Mouse (Mus musculus): ENCODE measurements around the gene Ntng2. TPM values are rescaled to one million over a fixed set of nuclear protein-coding genes. Genes with fewer than 3 reads are reported as not detected.

The Ntng2 gene
- polyA plus RNA-seq, 2 experiments, result 0.26 to 3.3 TPM

GRCm38 (mm10) chr2:29235811-29236210 is 17.0 kb downstream of the Ntng2 start:
- H3K36me3 ChIP-seq (ENCODE audit: control insufficient read depth, insufficient read depth, low read length), result no peaks in the 10 kb centered on the region
- no peak for TF ChIP-seq POLR2A (IDR thresholded peaks at IDR 0.05; ENCODE audit: borderline replicate concordance, extremely low read depth, insufficient read depth, insufficient read length)
- no peak overlapping the region for H3K4me3 ChIP-seq (replicated peaks; ENCODE audit: low read length)
- no peaks in the 10 kb centered on the region for H3K27me3 ChIP-seq (ENCODE audit: control insufficient read depth, insufficient read depth, low read length)
- no peaks in the 10 kb centered on the region for H3K4me1 ChIP-seq (ENCODE audit: control insufficient read depth, insufficient read depth, low read length)
- DNase-seq (ENCODE audit: low spot score) (no peak), ATAC-seq (ENCODE audit: low FRiP score, low read depth) (no peak)
- H3K27ac ChIP-seq (replicated peaks; ENCODE audit: low read depth, low read length), result no peak overlapping the region
- no peaks in the 10 kb centered on the region for H3K9me3 ChIP-seq (ENCODE audit: control insufficient read depth, low read length)
- H3K9ac ChIP-seq (ENCODE audit: low read depth, low read length, severe bottlenecking), result no peak overlapping the region
- 72% methylated on average over 7 of the region's 7 CpGs for WGBS
- H3K4me2 ChIP-seq (replicated peaks; ENCODE audit: low read depth, low read length, severe bottlenecking), result no peak overlapping the region

GRCm38 (mm10) chr2:29235026-29235425 is 17.8 kb downstream of the Ntng2 start:
- DNase-seq (ENCODE audit: low spot score), result no peak
- Histone ChIP-seq H3K9ac (ENCODE audit: low read depth, low read length, severe bottlenecking) (no peak overlapping the region), H3K27me3 (ENCODE audit: control insufficient read depth, insufficient read depth, low read length) (no peaks in the 10 kb centered on the region), H3K4me3 (replicated peaks; ENCODE audit: low read length) (no peak overlapping the region), H3K9me3 (ENCODE audit: control insufficient read depth, low read length) (no peaks in the 10 kb centered on the region), H3K27ac (replicated peaks; ENCODE audit: low read depth, low read length) (no peak overlapping the region), H3K4me2 (replicated peaks; ENCODE audit: low read depth, low read length, severe bottlenecking) (no peak overlapping the region), H3K4me1 (ENCODE audit: control insufficient read depth, insufficient read depth, low read length) (no peaks in the 10 kb centered on the region), H3K36me3 (ENCODE audit: control insufficient read depth, insufficient read depth, low read length) (no peaks in the 10 kb centered on the region)
- 76% methylated on average over 3 of the region's 3 CpGs for WGBS
- ATAC-seq (ENCODE audit: low FRiP score, low read depth), result no peak
- TF ChIP-seq POLR2A (IDR thresholded peaks at IDR 0.05; ENCODE audit: borderline replicate concordance, extremely low read depth, insufficient read depth, insufficient read length), result no peak

- Histone ChIP-seq H3K4me3 (replicated peaks; ENCODE audit: low read length) (no peak overlapping the region), H3K27me3 (ENCODE audit: control insufficient read depth, insufficient read depth, low read length) (no peaks in the 10 kb centered on the region), H3K9me3 (ENCODE audit: control insufficient read depth, low read length) (no peaks in the 10 kb centered on the region), H3K27ac (replicated peaks; ENCODE audit: low read depth, low read length) (no peak overlapping the region), H3K4me1 (ENCODE audit: control insufficient read depth, insufficient read depth, low read length) (no peaks in the 10 kb centered on the region), H3K9ac (ENCODE audit: low read depth, low read length, severe bottlenecking) (no peak overlapping the region), H3K36me3 (ENCODE audit: control insufficient read depth, insufficient read depth, low read length) (no peaks in the 10 kb centered on the region), H3K4me2 (replicated peaks; ENCODE audit: low read depth, low read length, severe bottlenecking) (no peak overlapping the region)
- 51% methylated on average over 4 of the region's 4 CpGs for WGBS
- ATAC-seq (ENCODE audit: low FRiP score, low read depth) (no peak), DNase-seq (ENCODE audit: low spot score) (no peak)
- no peak for TF ChIP-seq POLR2A (IDR thresholded peaks at IDR 0.05; ENCODE audit: borderline replicate concordance, extremely low read depth, insufficient read depth, insufficient read length)
Observed at GRCm38 (mm10) chr2:29234002-29234401, 18.8 kb downstream of the Ntng2 start.

- H3K4me3 ChIP-seq (replicated peaks; ENCODE audit: low read length), result no peak overlapping the region
- H3K4me1 ChIP-seq (ENCODE audit: control insufficient read depth, insufficient read depth, low read length), result no peaks in the 10 kb centered on the region
- H3K4me2 ChIP-seq (replicated peaks; ENCODE audit: low read depth, low read length, severe bottlenecking), result no peak overlapping the region
- TF ChIP-seq POLR2A (IDR thresholded peaks at IDR 0.05; ENCODE audit: borderline replicate concordance, extremely low read depth, insufficient read depth, insufficient read length), result no peak
- no peak for ATAC-seq (ENCODE audit: low FRiP score, low read depth)
- no peaks in the 10 kb centered on the region for H3K27me3 ChIP-seq (ENCODE audit: control insufficient read depth, insufficient read depth, low read length)
- H3K9ac ChIP-seq (ENCODE audit: low read depth, low read length, severe bottlenecking), result no peak overlapping the region
- H3K9me3 ChIP-seq (ENCODE audit: control insufficient read depth, low read length), result no peaks in the 10 kb centered on the region
- no peak overlapping the region for H3K27ac ChIP-seq (replicated peaks; ENCODE audit: low read depth, low read length)
- DNase-seq (ENCODE audit: low spot score), result no peak
- 66% methylated on average over 9 of the region's 9 CpGs for WGBS
- H3K36me3 ChIP-seq (ENCODE audit: control insufficient read depth, insufficient read depth, low read length), result no peaks in the 10 kb centered on the region
Observed at GRCm38 (mm10) chr2:29230191-29230835, 22.5 kb downstream of the Ntng2 start.

GRCm38 (mm10) chr2:29226671-29227070 is 26.1 kb downstream of the Ntng2 start:
- Histone ChIP-seq H3K27ac (replicated peaks; ENCODE audit: low read depth, low read length) (no peak overlapping the region), H3K4me3 (replicated peaks; ENCODE audit: low read length) (no peak overlapping the region), H3K36me3 (ENCODE audit: control insufficient read depth, insufficient read depth, low read length) (no peaks in the 10 kb centered on the region), H3K27me3 (ENCODE audit: control insufficient read depth, insufficient read depth, low read length) (no peaks in the 10 kb centered on the region), H3K9ac (ENCODE audit: low read depth, low read length, severe bottlenecking) (no peak overlapping the region), H3K9me3 (ENCODE audit: control insufficient read depth, low read length) (no peaks in the 10 kb centered on the region), H3K4me1 (ENCODE audit: control insufficient read depth, insufficient read depth, low read length) (no peaks in the 10 kb centered on the region), H3K4me2 (replicated peaks; ENCODE audit: low read depth, low read length, severe bottlenecking) (no peak overlapping the region)
- DNase-seq (ENCODE audit: low spot score), result no peak
- no peak for TF ChIP-seq POLR2A (IDR thresholded peaks at IDR 0.05; ENCODE audit: borderline replicate concordance, extremely low read depth, insufficient read depth, insufficient read length)
- WGBS, result 72% methylated on average over 4 of the region's 4 CpGs
- no peak for ATAC-seq (ENCODE audit: low FRiP score, low read depth)
